ENCODE assay signal across 16 mouse cellular contexts in the genomic region with DNA sequence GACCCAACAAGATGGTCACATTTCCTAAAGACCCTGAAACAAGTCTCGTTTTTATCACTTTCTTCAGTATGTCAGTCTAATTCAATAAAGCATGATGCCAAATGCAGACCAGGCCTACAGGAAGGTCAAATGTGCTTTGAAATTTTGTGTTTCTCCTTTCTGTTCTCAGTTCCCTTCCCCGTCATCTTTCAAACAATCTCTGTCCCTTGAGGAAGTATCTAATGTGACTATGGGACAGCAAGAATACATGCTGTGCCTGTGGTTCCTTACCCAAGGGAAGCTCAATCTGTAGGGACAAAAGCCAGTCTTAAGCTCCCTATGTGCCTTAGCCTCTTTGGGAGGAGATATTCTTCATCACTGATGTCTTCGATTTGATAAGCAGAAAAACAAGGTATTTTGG.
"Had no signal": no experiment of that assay in that cellular context is flagged by ENCODE, and none has a peak within 500 bp of the region (broad histone marks: within the 10 kb centered on the region; RNA-seq: fewer than 3 reads in every experiment).

No protein-coding gene starts in this region.

- H3K4me1 ChIP-seq: kidney, embryonic 15.5 days; limb, embryonic 12.5 days; midbrain, embryonic 12.5 days; neural tube, embryonic 12.5 days had no signal

- H3K27ac ChIP-seq: kidney, embryonic 15.5 days; limb, embryonic 12.5 days; liver, embryonic 14.5 days; midbrain, embryonic 12.5 days; neural tube, embryonic 12.5 days; stomach, postnatal 0 days had no signal

- H3K36me3 ChIP-seq: kidney, embryonic 15.5 days; limb, embryonic 12.5 days; midbrain, embryonic 12.5 days; neural tube, embryonic 12.5 days had no signal

- ATAC-seq: intestine, embryonic 16.5 days; lung, postnatal 0 days had no signal

- H3K27me3 ChIP-seq: kidney, embryonic 15.5 days; limb, embryonic 12.5 days; midbrain, embryonic 12.5 days; neural tube, embryonic 12.5 days had no signal

- H3K9ac ChIP-seq: kidney, embryonic 15.5 days; limb, embryonic 12.5 days; liver, embryonic 14.5 days; midbrain, embryonic 12.5 days; neural tube, embryonic 12.5 days had no signal

- H3K9me3 ChIP-seq: kidney, embryonic 15.5 days; midbrain, embryonic 12.5 days; neural tube, embryonic 12.5 days had no signal

- DNase-seq: kidney, adult 2 months; kidney, postnatal 14 days; liver; lung, adult 2 months; lung, postnatal 36 days; retina, postnatal 1 day; thymus, postnatal 4 days had no signal

- H3K4me3 ChIP-seq: kidney, embryonic 15.5 days; limb, embryonic 12.5 days; midbrain, embryonic 12.5 days; myocyte; neural tube, embryonic 12.5 days had no signal

- H3K4me2 ChIP-seq: kidney, embryonic 15.5 days; limb, embryonic 12.5 days; midbrain, embryonic 12.5 days; neural tube, embryonic 12.5 days had no signal
